Mouse (Mus musculus): ENCODE data around the gene Spef2. TPM values are rescaled to one million over a fixed set of nuclear protein-coding genes. Genes with fewer than 3 reads are reported as not detected.
"Not testable (repeated sequence)": the region's sequence is repeated elsewhere in the genome, so short reads cannot be mapped to it uniquely, and the experiment has no call there.

The Spef2 gene
- total RNA-seq, 2 experiments from 2014 or later: 0.30 to 0.76 TPM

GRCm38 (mm10) chr15:9668575-9668974, 80.1 kb downstream of the Spef2 start:
- DNase-seq: no peak

GRCm38 (mm10) chr15:9664948-9665347, 83.7 kb downstream of the Spef2 start:
- DNase-seq: peak; percentile 1

- no peak for DNase-seq
Measured at GRCm38 (mm10) chr15:9661215-9661614, 87.5 kb downstream of the Spef2 start.

GRCm38 (mm10) chr15:9634471-9634870, 114.2 kb downstream of the Spef2 start:
- no peak for DNase-seq

GRCm38 (mm10) chr15:9631657-9632056, 117.0 kb downstream of the Spef2 start:
- DNase-seq: no peak

GRCm38 (mm10) chr15:9629660-9630059, 119.0 kb downstream of the Spef2 start:
- no peak for DNase-seq

GRCm38 (mm10) chr15:9624619-9625018, 124.0 kb downstream of the Spef2 start:
- no peak for DNase-seq

- DNase-seq: peak; percentile 26
Measured at GRCm38 (mm10) chr15:9608177-9608576, 140.5 kb downstream of the Spef2 start.

GRCm38 (mm10) chr15:9600088-9600455, 148.6 kb downstream of the Spef2 start:
- DNase-seq: no peak

- DNase-seq: no peak
Measured at GRCm38 (mm10) chr15:9599382-9600087, 149.1 kb downstream of the Spef2 start.

GRCm38 (mm10) chr15:9596298-9597060, 152.2 kb downstream of the Spef2 start:
- DNase-seq: peak; percentile 42

GRCm38 (mm10) chr15:9589939-9590338, 158.7 kb downstream of the Spef2 start:
- no peak for DNase-seq

- DNase-seq: no peak
Measured at GRCm38 (mm10) chr15:9580470-9581280, 168.0 kb downstream of the Spef2 start.

GRCm38 (mm10) chr15:9577303-9577702, 171.4 kb downstream of the Spef2 start:
- DNase-seq: peak; percentile 24

- DNase-seq: no peak
Measured at GRCm38 (mm10) chr15:9574796-9575195, 173.9 kb downstream of the Spef2 start.

- peak; percentile 87 for DNase-seq
Measured at GRCm38 (mm10) chr15:9573361-9573760, 175.3 kb downstream of the Spef2 start.

- DNase-seq: no peak
Measured at GRCm38 (mm10) chr15:9572664-9573063, 176.0 kb downstream of the Spef2 start.

- no peak for DNase-seq
Measured at GRCm38 (mm10) chr15:9571896-9572295, 176.8 kb downstream of the Spef2 start.

- DNase-seq: no peak
Measured at GRCm38 (mm10) chr15:9567316-9567715, 181.4 kb downstream of the Spef2 start.

- peak; percentile 72 for DNase-seq
Measured at GRCm38 (mm10) chr15:9565396-9565795, 183.3 kb downstream of the Spef2 start.

- no peak for DNase-seq
Measured at GRCm38 (mm10) chr15:9564156-9564555, 184.5 kb downstream of the Spef2 start.

GRCm38 (mm10) chr15:9557264-9557663, 191.4 kb downstream of the Spef2 start:
- DNase-seq: not testable (repeated sequence)

- DNase-seq: no peak
Measured at GRCm38 (mm10) chr15:9548951-9549350, 199.7 kb downstream of the Spef2 start.
